Comparison of ENCODE assay signal across 8 mouse cellular contexts in the genomic region with DNA sequence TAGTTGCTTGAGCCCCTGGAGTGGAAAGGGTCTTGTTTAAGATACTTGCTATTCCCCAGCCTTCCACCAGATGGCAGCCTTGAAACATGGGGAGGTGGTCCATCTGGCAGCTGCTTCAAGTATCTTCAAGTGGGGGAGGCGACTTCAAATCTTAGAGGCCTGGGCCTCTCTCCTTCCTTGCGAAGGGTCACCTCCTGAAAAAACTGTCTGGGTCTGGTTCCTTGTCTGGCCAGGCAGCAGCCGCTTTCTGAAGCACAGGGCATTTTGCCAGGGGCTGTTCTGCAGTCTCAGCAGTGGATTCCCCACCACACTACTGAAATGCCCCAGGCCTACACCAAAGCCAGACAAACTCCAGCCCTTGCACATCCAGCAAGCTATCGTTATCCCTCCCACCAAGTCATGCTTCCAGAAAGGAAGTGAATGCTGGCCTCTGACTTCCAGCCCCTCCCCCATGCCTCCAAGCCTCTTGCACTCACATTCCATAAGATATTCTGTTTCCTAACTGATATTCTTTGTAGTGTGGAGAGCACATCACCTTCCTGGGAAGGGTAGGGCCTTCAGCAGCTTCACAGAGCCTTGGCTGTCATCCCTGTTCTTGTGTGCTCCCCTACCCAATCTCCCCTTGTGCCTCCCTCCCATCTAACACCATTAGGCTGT. TPM values are rescaled to one million over a fixed set of nuclear protein-coding genes. Genes with fewer than 3 reads are reported as not detected.
DNase-seq lines count a peak whose midpoint lies in the region; ATAC-seq and TF ChIP-seq lines count a peak whose summit lies in the region.

No protein-coding gene starts in this region.

- peaks cover 20% of the 10 kb centered on the region for H3K4me1 ChIP-seq in embryonic fibroblast, embryonic 13.5 days (ENCODE audit: control insufficient read depth, insufficient read depth, low read length)
- peaks cover 28% of the 10 kb centered on the region for H3K4me1 ChIP-seq in heart, embryonic 13.5 days
- no peaks in the 10 kb centered on the region for H3K4me1 ChIP-seq in liver, adult 2 months (ENCODE audit: control insufficient read depth, insufficient read depth, low read length)
- peaks cover 11% of the 10 kb centered on the region for H3K4me1 ChIP-seq in testis, adult 2 months (ENCODE audit: control insufficient read depth, insufficient read depth, low read length)

- no peak overlapping the region for H3K4me3 ChIP-seq in embryonic fibroblast, embryonic 13.5 days (ENCODE audit: insufficient read depth, low read length)
- H3K4me3 ChIP-seq in heart, embryonic 13.5 days: no peak overlapping the region
- no peak overlapping the region for H3K4me3 ChIP-seq in liver, adult 2 months (ENCODE audit: insufficient read depth, low read depth, low read length)
- H3K4me3 ChIP-seq in testis, adult 2 months (ENCODE audit: control insufficient read depth, low read depth, low read length): no peak overlapping the region

- no peaks in the 10 kb centered on the region for H3K36me3 ChIP-seq in heart, embryonic 13.5 days
- no peaks in the 10 kb centered on the region for H3K36me3 ChIP-seq in liver, adult 2 months (ENCODE audit: control insufficient read depth, insufficient read depth, low read length)
- H3K36me3 ChIP-seq in testis, adult 2 months (ENCODE audit: control insufficient read depth, insufficient read depth, low read length): no peaks in the 10 kb centered on the region

- peak; percentile 98 for DNase-seq in 3T3-L1 (ENCODE audit: low read depth, low spot score)
- DNase-seq in adrenal gland, postnatal 36 days: peak; percentile 70 to 77
- DNase-seq in kidney, postnatal 10 days: peak; percentile 91
- peak; percentile 59 for DNase-seq in liver, adult 2 months (ENCODE audit: extremely low read depth, low read depth, low spot score)
- DNase-seq in neural tube, embryonic 10.5 days (ENCODE audit: extremely low spot score, low spot score): peak; percentile 85

- no peaks in the 10 kb centered on the region for H3K79me2 ChIP-seq in liver, adult 2 months (ENCODE audit: control insufficient read depth, insufficient read depth, low read length)

- TF ChIP-seq CTCF in embryonic fibroblast, embryonic 13.5 days (IDR thresholded peaks at IDR 0.05; ENCODE audit: borderline replicate concordance, insufficient read depth, low read length): peak; percentile 71; the same call in 1 of the 2 replicates
- peak; percentile 77 for TF ChIP-seq CTCF in liver, adult 2 months (IDR thresholded peaks at IDR 0.05; ENCODE audit: low read depth, low read length)
- TF ChIP-seq CTCF in testis, adult 2 months (IDR thresholded peaks at IDR 0.05; ENCODE audit: control insufficient read depth, insufficient read depth, insufficient replicate concordance, low read depth, low read length): peak; percentile 79

- no peaks in the 10 kb centered on the region for H3K27me3 ChIP-seq in heart, embryonic 13.5 days (replicated peaks)
- no peaks in the 10 kb centered on the region for H3K27me3 ChIP-seq in liver, adult 2 months (ENCODE audit: control insufficient read depth, insufficient read depth, low read length)
- no peaks in the 10 kb centered on the region for H3K27me3 ChIP-seq in testis, adult 2 months (ENCODE audit: control insufficient read depth, insufficient read depth, low read length)

- WGBS in heart, embryonic 13.5 days: under 1% methylated on average over 4 of the region's 4 CpGs
- 19% methylated on average over 4 of the region's 4 CpGs for WGBS in liver, adult 2 months

- H3K9ac ChIP-seq in heart, embryonic 13.5 days: peak overlapping the region; percentile 34; the same call in 1 of the 2 replicates
- H3K9ac ChIP-seq in liver, adult 2 months (ENCODE audit: low read depth, low read length): no peak overlapping the region

- no peak overlapping the region for H3K4me2 ChIP-seq in heart, embryonic 13.5 days

- peak overlapping the region; percentile 89 for H3K27ac ChIP-seq in embryonic fibroblast, embryonic 13.5 days (ENCODE audit: insufficient read depth, low read length)
- H3K27ac ChIP-seq in heart, embryonic 13.5 days (replicated peaks): peak overlapping the region; percentile 87
- H3K27ac ChIP-seq in liver, adult 2 months (replicated peaks; ENCODE audit: insufficient read depth, low read depth, low read length): peak overlapping the region; percentile 45
- peak overlapping the region; percentile 69 for H3K27ac ChIP-seq in testis, adult 2 months (ENCODE audit: control insufficient read depth, insufficient read depth, low read depth, low read length)

- TF ChIP-seq POLR2A in embryonic fibroblast, embryonic 13.5 days (IDR thresholded peaks at IDR 0.05; ENCODE audit: low read depth, low read length): 0 out of 2 replicates have a peak, but pooled peaks have one; percentile 24
- TF ChIP-seq POLR2A in liver, adult 2 months (IDR thresholded peaks at IDR 0.05; ENCODE audit: extremely low read depth, insufficient read depth, low read length): no peak
- no peak for TF ChIP-seq POLR2A in testis, adult 2 months (IDR thresholded peaks at IDR 0.05; ENCODE audit: control insufficient read depth, low read depth, low read length)

- H3K9me3 ChIP-seq in heart, embryonic 13.5 days: no peaks in the 10 kb centered on the region

- ATAC-seq in heart, embryonic 13.5 days (ENCODE audit: extremely low read depth, insufficient number of reproducible peaks, low FRiP score, low TSS enrichment): peak; percentile 76

RNA-seq across cellular contexts. Expression of a gene that starts 48.1 kb away (rescaled TPM):
- 10 to 100 TPM; 68.9 to 93.9 TPM for total RNA-seq in adrenal gland, postnatal 36 days (2021)
- polyA plus RNA-seq in embryonic fibroblast, embryonic 13.5 days (2011; ENCODE audit: insufficient read length, low read depth, missing spikeins): 95.2 and 126 TPM in 2 replicates
- 108 and 121 TPM in 2 replicates for polyA plus RNA-seq in heart, embryonic 13.5 days (2015; fragmentation: Nextera tagmentation; extraction: Ambion mirVana)
- total RNA-seq in liver, adult 2 months (2014; rRNA removed): 19.4 and 19.6 TPM in 2 replicates
- polyA plus RNA-seq in liver, adult 2 months (2012; rRNA removed): 14.5 and 21.7 TPM in 2 replicates
- polyA plus RNA-seq in testis, adult 2 months (2012; rRNA removed): 50.1 and 55.7 TPM in 2 replicates
